Mouse (Mus musculus) thymus, postnatal 14 days (tissue): ENCODE measurements around the gene Akr1b8.
"Not testable (repeated sequence)": the region's sequence is repeated elsewhere in the genome, so short reads cannot be mapped to it uniquely, and the experiment has no call there.

Experiments used
- DNase-seq: peaks from one replicate; pipeline ENCODE4 v3.0.0; 2021

Gene Akr1b8

GRCm38 (mm10) chr6:34353658-34354353 is at the start of gene Akr1b8:
Gene Akr1b8, plus strand, starts transcription at chr6:34354119.
- no peak for DNase-seq

DNA sequence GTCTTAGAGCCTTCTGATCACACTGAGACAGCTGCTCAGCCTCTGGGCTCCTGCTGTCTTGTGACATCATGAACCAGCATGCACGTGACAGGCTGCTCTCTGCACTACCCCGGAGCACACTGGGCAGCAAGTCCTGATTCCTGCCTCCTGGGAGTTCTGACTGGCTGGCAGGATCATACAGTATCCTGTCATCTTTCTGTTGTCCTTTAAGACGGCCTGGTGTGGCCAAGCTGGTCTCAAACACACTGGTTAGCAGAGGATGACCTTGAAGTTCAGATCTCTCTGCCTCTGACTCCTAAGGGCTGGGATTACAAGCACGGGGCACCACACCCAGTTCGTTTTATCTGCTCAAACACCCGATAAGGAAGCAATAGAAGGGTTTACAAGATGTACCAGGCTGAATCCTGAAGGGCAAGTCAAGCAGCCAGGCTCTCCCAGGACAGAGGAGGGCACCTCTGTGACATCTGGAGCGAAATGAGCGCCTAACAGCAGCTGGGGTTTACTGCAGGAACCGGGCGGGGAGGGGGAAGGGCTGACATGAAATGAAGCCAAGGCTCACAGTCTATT is 49.2 kb upstream of the Akr1b8 start:
- no peak for DNase-seq

DNA sequence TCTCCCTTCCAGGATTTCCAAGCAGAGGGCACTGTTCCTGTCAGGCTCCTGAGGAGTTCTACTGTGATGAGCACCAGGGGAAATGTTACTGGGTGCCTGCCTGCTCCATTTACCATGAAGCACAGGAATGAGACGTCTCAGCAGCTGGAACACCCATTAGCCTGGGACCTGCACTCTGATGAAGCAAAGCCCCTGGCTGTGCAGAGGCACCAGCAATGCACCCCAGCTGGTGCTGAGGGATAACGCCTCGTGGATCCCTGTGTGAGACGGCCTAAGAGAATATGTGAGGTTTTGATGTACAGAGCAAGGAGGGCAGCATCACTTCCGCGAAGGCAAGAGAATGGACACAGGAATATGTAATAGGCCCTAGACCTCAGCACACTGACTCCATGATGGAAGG is 47.1 kb upstream of the Akr1b8 start:
- DNase-seq, result no peak

DNA sequence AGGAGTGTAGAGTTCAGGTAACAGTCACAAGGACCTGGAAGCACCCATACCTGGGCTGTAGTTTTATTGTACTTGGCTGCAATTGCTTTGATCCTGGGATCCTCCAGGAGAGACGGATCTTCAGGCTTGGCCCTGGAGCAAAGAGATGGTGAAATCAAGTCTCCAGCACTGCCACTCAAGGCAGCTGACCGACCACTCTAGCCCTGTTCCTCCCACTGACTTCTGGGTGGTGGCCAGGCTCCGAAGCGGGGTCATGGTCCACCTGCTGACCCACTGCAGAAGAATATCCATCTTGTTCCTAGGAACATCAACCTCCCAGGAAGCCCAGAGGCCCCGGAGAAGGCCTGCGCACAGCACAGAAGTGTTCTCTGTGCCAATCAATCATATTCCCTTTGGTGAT is 44.4 kb upstream of the Akr1b8 start:
- no peak for DNase-seq

GRCm38 (mm10) chr6:34310023-34310595 is 43.8 kb upstream of the Akr1b8 start:
- no peak for DNase-seq

DNA sequence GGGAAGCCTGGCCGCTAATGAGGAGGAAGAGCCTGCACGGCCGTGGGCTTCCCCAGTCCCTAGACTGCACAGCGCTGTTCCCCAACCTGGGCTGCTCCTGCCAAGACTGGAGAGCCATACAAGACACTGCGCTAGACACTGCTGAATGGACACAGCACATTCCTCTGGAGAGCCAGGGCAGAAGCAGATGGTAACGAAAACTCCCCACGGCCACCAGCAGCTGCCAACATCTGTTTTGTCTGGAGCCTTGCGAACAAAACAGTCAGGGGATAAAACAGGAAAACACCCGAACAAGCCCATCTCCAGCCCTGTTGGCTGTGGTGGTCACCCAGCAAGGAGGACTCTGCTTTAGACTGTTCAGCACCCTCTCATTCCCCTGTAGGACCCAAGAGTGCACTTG is 40.5 kb upstream of the Akr1b8 start:
- DNase-seq, result no peak

DNA sequence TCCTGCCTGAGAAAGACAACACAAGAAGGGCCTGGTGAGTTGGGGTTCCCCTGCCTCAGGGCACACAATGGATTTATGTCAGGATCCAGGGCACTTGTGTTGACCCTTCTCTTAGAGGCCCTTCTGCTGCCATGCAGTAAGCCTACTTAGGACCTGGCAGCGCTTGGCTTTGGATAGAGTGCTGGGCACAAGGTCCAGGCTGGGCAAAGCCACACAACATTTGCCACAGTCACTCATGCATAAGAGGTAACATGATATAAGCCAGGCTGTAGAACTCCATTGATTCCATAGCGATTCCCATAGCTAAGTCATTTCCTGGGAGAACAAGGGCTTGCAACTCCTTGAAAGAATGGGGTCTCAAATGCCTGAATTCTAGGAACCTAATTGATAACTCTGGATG is 40.0 kb upstream of the Akr1b8 start:
- no peak for DNase-seq

DNA sequence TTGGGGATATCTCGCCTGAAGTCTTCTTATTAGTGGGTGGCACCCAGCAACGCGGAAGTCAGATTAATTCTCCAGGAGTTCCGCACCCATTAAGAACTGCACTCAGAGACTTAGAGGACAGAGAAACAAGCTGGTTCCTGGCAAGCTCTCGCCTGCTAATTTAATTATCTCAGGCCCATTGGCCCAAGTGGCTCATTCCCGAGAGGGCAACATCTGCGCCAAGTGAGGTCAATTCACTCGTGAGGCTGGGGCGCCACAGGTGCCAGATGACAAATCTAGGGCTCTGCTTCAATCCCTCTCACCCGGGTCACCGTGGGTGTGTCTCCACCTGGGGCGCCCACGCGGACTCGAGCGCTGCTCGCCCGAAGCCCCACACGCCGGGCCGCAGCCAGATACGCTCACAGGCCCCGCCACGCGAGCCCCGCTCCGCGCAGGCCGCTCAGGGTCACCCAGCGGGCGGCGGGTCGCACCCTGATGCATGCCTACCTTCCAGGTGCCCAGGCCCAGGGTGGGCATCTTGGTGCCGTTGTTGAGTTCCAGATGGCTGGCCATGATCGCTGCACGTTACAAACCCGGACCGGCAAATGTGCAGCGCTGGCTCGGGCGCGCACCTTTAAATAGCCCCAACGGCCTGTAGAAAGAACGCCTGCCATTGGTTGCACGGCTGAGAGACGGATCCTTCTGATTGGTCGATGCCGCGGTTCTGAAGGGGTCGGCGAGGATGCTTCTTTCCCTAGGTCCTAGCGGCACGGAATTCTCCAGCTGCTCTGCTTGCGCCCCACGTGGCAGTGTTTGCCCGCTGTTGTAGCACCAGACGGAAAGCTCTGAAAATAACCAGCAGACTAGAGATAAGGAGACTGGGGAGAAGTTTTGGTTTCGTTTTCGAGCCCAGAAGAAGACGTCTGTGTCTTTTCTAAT is 36.8 kb upstream of the Akr1b8 start, which contains the start of gene Akr1b3:
Gene Akr1b3 (minus strand): TSS at position 625 of the 918 bp plus-strand sequence.
- peak; percentile 92 for DNase-seq

GRCm38 (mm10) chr6:34318172-34318571 is 35.7 kb upstream of the Akr1b8 start:
- DNase-seq, result peak; percentile 18

DNA sequence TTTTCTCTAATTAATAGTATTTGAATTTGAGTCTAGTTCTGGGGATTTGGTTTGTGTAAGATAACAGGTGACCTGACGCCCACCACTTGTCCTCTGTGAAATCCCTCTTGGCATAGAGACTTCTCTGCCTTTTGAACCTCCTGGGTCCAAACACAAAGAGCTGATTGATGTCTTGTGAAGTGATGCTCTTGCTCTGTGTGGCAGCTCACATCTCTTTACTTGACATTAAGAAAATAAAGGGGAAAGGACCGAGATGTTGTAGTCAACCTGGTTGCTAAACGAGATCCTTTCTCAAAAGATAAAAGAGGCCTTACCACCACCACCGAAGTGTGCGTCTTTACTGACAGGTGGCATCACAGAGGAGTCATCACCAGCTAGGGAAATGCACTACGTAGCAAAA is 35.3 kb upstream of the Akr1b8 start:
- peak; percentile 37 for DNase-seq

DNA sequence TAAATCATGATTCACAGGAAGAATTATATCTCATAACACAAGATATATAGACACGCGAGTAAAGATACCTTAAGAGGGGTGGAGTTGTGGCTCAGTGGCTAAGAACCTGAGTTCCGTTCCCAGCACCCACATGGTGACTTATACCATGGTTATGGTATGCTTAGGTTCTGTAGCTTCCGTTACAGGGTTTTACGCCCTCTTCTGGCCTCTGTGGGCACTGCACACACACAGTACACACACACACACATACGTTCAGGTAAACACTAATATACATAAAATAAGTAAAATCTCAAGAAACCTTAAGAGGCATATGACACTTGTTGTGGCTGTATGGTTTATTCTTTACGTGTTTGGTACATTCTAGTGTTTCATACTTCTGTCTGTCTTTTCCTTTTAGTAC is 31.8 kb upstream of the Akr1b8 start:
- DNase-seq, result no peak

GRCm38 (mm10) chr6:34331379-34331778 is 22.5 kb upstream of the Akr1b8 start:
- DNase-seq, result no peak

DNA sequence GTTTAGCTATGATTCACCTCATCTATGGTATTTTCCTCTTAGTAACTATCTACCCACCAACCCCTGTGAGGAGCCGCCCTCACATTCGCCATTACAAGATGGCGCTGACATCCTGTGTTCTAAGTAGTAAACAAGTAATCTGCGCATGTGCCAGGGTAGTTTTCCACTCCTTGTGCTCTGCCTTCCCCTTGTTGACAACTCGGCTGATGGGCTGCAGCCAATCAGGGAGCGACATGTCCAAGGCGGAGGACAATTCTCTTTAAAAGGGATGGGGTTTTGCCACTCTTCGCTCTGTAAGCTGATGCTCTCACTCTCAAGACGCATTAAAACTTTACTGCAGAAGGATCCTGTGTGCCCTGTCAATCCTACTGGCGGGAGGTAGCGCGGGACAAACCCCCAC is 22.1 kb upstream of the Akr1b8 start:
- DNase-seq, result not testable (repeated sequence)

DNA sequence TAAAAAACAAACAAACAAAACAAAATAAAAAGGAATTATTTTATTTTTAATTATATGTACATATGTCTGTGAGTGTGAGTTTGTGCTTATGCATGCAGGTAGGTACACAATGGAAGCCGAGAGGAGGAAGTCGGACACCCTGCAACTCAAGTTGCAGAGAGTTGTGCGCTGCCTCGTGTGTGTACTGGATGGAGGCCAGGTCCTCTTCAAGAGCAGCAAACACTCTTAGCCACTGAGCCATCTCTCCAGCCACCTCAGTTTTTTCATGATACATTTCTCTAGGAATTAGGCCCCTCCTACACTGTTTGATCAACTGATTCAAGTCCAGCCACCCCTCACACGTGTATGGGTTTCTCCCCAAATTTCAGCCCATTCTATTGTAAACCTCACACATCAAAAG is 19.2 kb upstream of the Akr1b8 start:
- no peak for DNase-seq

DNA sequence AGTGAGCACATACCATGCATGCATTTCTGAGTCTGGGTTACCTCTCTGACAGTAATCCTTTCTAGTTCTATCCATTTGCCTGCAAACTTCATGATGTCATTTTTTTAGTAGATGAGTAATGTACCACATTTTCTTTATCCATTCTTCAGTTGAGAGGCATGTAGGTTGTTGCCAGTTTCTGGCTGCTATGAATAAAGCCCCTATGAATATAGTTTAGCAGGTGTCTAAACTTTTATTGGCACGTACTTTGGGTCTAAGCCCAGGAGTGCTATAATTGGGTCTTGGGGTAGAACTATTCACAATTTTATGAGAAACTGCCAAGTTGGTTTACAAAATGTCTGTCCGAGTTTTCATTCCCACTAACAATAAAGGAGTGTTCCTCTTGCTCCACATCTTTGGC is 16.1 kb upstream of the Akr1b8 start:
- no peak for DNase-seq

GRCm38 (mm10) chr6:34341991-34342390 is 11.9 kb upstream of the Akr1b8 start:
- no peak for DNase-seq

- DNase-seq, result no peak
Observed at GRCm38 (mm10) chr6:34342476-34342875, 11.4 kb upstream of the Akr1b8 start.

- DNase-seq, result no peak
Observed at GRCm38 (mm10) chr6:34343426-34343825, 10.5 kb upstream of the Akr1b8 start.

DNA sequence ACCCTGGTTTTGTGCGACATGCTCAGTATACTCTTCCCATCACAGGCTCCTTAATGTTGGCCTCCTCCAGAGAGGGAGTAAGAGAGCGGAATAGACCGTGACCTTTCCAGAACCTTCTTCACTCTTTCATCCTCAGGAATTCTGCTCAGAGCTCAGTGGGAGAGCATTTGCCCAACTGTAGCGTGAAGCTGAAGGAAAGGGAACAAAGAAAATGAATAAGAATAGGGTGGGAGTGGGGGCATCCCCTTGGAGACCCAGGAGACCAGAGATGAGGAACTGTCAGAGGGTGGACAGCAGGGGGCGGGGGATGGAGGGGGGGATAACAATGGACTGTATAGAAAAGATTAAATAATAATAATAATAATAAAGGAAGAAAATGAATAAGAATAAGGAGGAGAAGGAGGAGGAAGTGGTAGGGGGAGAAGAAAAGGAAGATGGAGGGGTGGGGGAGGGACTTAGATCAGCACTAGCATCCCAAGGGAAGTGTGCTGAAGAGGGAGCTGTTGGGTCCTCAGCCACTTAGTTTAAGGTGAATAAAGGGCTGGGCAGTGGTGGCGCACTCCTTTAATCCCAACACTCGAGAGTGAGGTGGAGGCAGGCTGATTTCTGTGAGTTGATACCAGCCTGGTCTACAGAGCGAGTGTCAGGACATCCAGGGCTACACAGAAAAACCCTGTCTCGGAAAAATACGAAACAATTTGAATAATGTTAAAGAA is 9.6 kb upstream of the Akr1b8 start:
- DNase-seq, result no peak

DNA sequence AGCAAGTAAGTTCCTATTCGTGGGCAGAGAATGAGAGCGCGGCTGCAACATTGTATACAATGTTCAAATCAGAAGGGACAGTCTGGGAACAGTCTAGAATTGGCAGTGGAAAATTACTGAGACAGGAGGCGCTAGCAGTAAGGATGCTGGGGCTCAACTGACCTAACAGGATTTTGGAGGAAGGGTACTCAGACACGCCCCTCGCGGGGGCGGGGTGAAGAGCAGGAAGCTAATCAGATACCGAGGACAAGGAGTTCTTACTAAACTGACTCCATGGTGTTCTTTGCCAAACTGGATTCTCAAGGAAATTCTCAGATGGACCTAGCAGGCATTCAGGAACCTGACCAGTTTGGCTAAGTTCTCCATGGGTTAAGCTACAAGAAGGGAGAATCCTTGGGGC is 9.0 kb upstream of the Akr1b8 start:
- DNase-seq, result no peak

GRCm38 (mm10) chr6:34346096-34346898 is 7.6 kb upstream of the Akr1b8 start:
- peak; percentile 78 for DNase-seq
